Mouse (Mus musculus): Measurements from ENCODE around the gene Cln6.

Gene Cln6

DNA sequence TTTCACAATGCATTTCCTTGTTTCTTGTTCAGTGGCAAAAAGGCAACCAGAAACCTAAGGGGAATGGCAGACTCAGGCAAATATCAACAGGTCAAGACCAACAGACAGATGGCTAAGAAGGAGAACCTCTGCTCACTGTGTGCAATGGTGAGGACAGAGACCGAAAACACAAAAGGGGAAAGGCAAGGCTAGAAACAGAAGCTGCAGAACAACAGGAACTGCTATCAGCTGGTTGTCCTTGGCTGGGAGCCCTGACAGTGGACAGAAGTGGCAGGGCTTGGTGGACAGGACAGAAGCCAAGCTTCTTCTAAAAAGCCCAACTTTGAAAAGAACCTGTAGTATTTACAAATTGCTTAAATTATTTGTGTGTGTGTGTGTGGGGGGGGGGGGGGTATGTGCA, 55.9 kb downstream of the Cln6 start:
- DNase-seq (ENCODE audit: low spot score in 2 of 2): no peak

Data from natural killer cell, adult 2 months (primary cell).